Mouse (Mus musculus) hindbrain, embryonic 11.5 days (tissue): ENCODE measurements at regions not wholly inside any gene's neighbourhood (a gene's known extent, or its start where the extent isn't known, plus 50 kb on each side); places are given as distances from the start of the nearest gene placed in this dataset.
"Not testable (repeated sequence)": the region's sequence is repeated elsewhere in the genome, so short reads cannot be mapped to it uniquely, and the experiment has no call there.

ENCODE experiments used
- ATAC-seq: fragments of 200-750 bp; cut with Nextera tagmentation; 2 replicates; pipeline ENCODE4 v1.8.0; 2017; ENCODE audit warnings: mild to moderate bottlenecking, moderate TSS enrichment, moderate library complexity; ENCODE audit not compliant: low FRiP score
- DNase-seq: peaks from one replicate; pipeline ENCODE4 v3.0.0-alpha.2; 2015; ENCODE audit warnings: low spot score
- H3K27ac ChIP-seq: fragments of 300-500 bp; sonication (generic); 2 replicates; pipeline ENCODE4 v1.5.1; 2014; ENCODE audit warnings: mild to moderate bottlenecking, low read depth, low read length
- H3K27me3 ChIP-seq: fragments of 300-500 bp; sonication (generic); 2 replicates; pipeline ENCODE4 v1.6.1; 2014; ENCODE audit warnings: mild to moderate bottlenecking, low read length, moderate library complexity, mixed read lengths; ENCODE audit not compliant: control insufficient read depth, insufficient read depth
- H3K36me3 ChIP-seq: fragments of 300-500 bp; sonication (generic); 2 replicates; pipeline ENCODE4 v1.6.1; 2014; ENCODE audit warnings: mild to moderate bottlenecking, low read length, moderate library complexity, mixed read lengths; ENCODE audit not compliant: control insufficient read depth, insufficient read depth
- H3K4me1 ChIP-seq: fragments of 300-500 bp; sonication (generic); replicated peaks from 2 replicates; pipeline ENCODE4 v1.6.1; 2014; ENCODE audit warnings: low read length, mixed read lengths; ENCODE audit not compliant: control insufficient read depth, insufficient read depth
- H3K4me2 ChIP-seq: fragments of 300-500 bp; sonication (generic); replicated peaks from 2 replicates; pipeline ENCODE4 v1.6.1; 2014; ENCODE audit warnings: mild to moderate bottlenecking, low read depth, low read length
- H3K4me3 ChIP-seq: fragments of 300-500 bp; sonication (generic); 2 replicates; pipeline ENCODE4 v1.5.1; 2014; ENCODE audit warnings: low read depth, low read length
- H3K9ac ChIP-seq: fragments of 300-500 bp; sonication (generic); 2 replicates; pipeline ENCODE4 v1.6.1; 2014; ENCODE audit warnings: low read depth, low read length
- H3K9me3 ChIP-seq: fragments of 300-500 bp; sonication (generic); 2 replicates; pipeline ENCODE4 v1.6.1; 2016; ENCODE audit warnings: low read length; ENCODE audit not compliant: control insufficient read depth
- WGBS: fragments of 180-500 bp; shearing (Covaris S2); extraction: QIAGEN DNeasy Blood & Tissue Kit; methylation state at CpG from one replicate; pipeline ENCODE4 v1.1.7; 2014; 5-methylcytosine and 5-hydroxymethylcytosine counted together

GRCm38 (mm10) chr1:43317076-43317871, 120.5 kb upstream of the Fhl2 start:
- Histone ChIP-seq H3K36me3 (no peaks in the 10 kb centered on the region), H3K27me3 (no peaks in the 10 kb centered on the region), H3K9me3 (no peaks in the 10 kb centered on the region), H3K4me3 (no peak overlapping the region), H3K4me2 (no peak overlapping the region), H3K27ac (no peak overlapping the region), H3K4me1 (no peaks in the 10 kb centered on the region), H3K9ac (no peak overlapping the region)
- DNase-seq (no peak), ATAC-seq (no peak)
- WGBS: 61% methylated on average over 3 of the region's 3 CpGs

DNA sequence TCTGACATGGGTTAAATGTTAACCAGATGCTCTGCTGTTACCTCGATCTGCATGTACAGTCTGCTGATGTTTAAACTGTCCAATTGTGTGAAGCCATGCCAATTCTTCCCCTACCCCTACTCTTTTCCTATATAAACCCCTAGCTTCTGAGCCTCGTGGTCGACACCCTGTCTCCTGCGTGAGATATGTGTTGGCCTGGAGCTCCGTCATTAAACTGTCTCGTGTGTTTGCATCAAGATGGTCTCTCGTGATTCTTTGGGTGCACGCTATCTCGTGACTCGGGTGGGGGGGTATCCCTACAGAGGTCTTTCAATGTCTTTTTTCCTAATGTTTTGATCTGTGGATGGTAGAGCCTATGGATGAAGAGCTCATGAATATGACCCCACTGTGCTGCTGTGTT, 110.9 kb upstream of the Nck2 start:
- not testable (repeated sequence) for H3K27me3 ChIP-seq, H3K9ac ChIP-seq, H3K27ac ChIP-seq, H3K4me2 ChIP-seq, DNase-seq, ATAC-seq, H3K36me3 ChIP-seq, H3K4me3 ChIP-seq, H3K9me3 ChIP-seq, H3K4me1 ChIP-seq
- 90% methylated on average over 10 of the region's 10 CpGs for WGBS

GRCm38 (mm10) chr1:43337168-43337784, 107.1 kb upstream of the Nck2 start:
- H3K9me3 ChIP-seq: peaks cover 3% of the 10 kb centered on the region; the same call in 1 of the 2 replicates
- WGBS: 87% methylated on average over 3 of the region's 3 CpGs
- no peak overlapping the region for H3K4me3 ChIP-seq
- H3K4me2 ChIP-seq: no peak overlapping the region
- H3K27me3 ChIP-seq: no peaks in the 10 kb centered on the region
- H3K27ac ChIP-seq: no peak overlapping the region
- DNase-seq (no peak), ATAC-seq (no peak)
- no peaks in the 10 kb centered on the region for H3K4me1 ChIP-seq
- no peak overlapping the region for H3K9ac ChIP-seq
- no peaks in the 10 kb centered on the region for H3K36me3 ChIP-seq

DNA sequence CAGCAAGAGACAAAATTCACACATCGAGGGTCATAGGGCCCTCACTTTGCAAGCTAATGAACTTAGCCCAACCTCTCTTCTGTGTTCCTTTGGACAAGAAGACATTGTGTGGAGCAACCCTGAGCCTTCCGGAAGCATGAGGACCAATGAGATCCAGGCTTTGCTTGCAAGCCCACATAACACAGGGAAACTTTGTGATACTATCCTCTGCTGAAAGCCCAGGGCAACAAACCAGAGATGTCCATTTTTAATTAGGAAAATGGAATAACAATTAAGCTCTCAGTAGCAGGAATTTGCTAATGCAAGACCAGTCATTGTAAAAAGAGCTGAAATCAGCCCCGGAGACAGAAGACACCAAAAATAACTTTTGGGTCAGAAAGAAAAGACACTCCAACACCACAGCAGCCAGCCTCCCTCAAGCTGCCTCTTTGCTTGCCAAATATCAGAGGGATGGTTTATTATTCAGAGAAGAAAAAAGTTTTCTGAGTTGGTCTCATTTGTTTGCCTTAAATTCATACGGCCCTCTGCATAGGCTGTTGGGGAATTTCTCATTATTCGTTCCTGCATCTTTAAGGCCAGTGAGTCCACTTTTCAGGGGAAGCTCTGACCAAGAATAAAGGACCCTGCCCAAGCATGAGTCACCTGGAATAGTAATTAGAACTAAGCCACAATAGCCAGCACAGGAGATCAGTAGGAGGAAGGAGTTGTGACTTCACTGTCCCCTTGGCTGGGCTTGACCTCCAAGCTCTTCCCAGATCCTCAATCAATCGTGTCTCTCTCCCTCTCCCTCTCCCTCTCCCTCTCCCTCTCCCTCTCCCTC, 106.1 kb upstream of the Nck2 start:
- Histone ChIP-seq H3K4me2 (no peak overlapping the region), H3K9ac (no peak overlapping the region), H3K27ac (no peak overlapping the region), H3K36me3 (no peaks in the 10 kb centered on the region), H3K9me3 (peaks cover 3% of the 10 kb centered on the region; the same call in 1 of the 2 replicates), H3K4me1 (no peaks in the 10 kb centered on the region), H3K27me3 (no peaks in the 10 kb centered on the region), H3K4me3 (no peak overlapping the region)
- ATAC-seq: no peak
- DNase-seq: no peak
- 74% methylated on average over 6 of the region's 6 CpGs for WGBS

- ATAC-seq (no peak), DNase-seq (no peak)
- no peaks in the 10 kb centered on the region for H3K4me1 ChIP-seq
- H3K36me3 ChIP-seq: no peaks in the 10 kb centered on the region
- WGBS: 86% methylated on average over 2 of the region's 2 CpGs
- H3K4me3 ChIP-seq: no peak overlapping the region
- H3K4me2 ChIP-seq: no peak overlapping the region
- H3K9me3 ChIP-seq: no peaks in the 10 kb centered on the region
- no peaks in the 10 kb centered on the region for H3K27me3 ChIP-seq
- H3K27ac ChIP-seq: no peak overlapping the region
- H3K9ac ChIP-seq: no peak overlapping the region
Observed at GRCm38 (mm10) chr1:43342848-43343247, 101.5 kb upstream of the Nck2 start.

DNA sequence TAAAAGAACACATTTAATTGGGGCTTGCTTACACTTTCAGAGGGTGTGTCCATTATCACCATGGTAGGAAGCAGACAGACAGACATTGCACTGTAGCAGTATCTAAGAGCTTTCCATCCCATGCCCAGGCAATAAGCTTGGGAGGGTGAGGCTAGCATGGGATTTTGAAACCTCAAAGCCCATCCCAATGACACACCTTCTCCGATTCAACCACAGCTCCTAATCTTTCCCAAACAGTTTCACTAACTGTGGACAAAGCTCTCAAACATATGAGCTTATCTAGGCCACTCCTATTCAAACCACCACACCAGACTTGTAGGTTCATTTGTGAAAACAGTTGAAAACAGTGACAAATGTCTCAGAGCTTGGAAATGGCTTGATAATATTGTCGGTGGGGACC, 101.0 kb upstream of the Nck2 start:
- WGBS: 90% methylated on average over 2 of the region's 2 CpGs
- H3K27ac ChIP-seq: no peak overlapping the region
- no peaks in the 10 kb centered on the region for H3K9me3 ChIP-seq
- H3K4me2 ChIP-seq: no peak overlapping the region
- ATAC-seq: no peak
- no peaks in the 10 kb centered on the region for H3K27me3 ChIP-seq
- H3K9ac ChIP-seq: no peak overlapping the region
- DNase-seq: no peak
- H3K4me3 ChIP-seq: no peak overlapping the region
- no peaks in the 10 kb centered on the region for H3K4me1 ChIP-seq
- no peaks in the 10 kb centered on the region for H3K36me3 ChIP-seq

DNA sequence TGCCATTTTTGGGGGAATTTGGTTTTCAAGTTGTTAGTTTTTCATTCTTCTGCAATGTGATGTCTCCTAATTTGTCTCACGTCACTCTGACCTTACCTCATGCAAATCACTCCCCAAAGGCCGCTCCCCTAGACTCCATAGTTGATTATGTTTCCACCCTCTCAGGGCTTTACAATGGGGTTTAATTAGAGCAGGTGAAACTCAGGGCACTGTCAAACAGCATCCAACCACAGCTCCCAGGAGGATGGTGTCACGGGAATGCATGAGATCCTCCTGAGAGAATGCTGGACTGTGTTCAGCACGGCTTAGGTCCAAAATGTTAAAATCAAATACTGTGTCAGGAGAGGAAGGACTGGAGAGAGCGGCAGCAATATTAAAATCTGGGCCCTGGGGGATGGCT, 100.4 kb upstream of the Nck2 start:
- Histone ChIP-seq H3K27ac (no peak overlapping the region), H3K4me1 (no peaks in the 10 kb centered on the region), H3K27me3 (no peaks in the 10 kb centered on the region), H3K9me3 (no peaks in the 10 kb centered on the region), H3K36me3 (no peaks in the 10 kb centered on the region), H3K4me2 (no peak overlapping the region), H3K9ac (no peak overlapping the region), H3K4me3 (no peak overlapping the region)
- ATAC-seq (no peak), DNase-seq (no peak)
- WGBS: 73% methylated on average over 5 of the region's 5 CpGs

- no peaks in the 10 kb centered on the region for H3K36me3 ChIP-seq
- ATAC-seq: no peak
- no peak overlapping the region for H3K9ac ChIP-seq
- no peaks in the 10 kb centered on the region for H3K9me3 ChIP-seq
- H3K4me2 ChIP-seq: no peak overlapping the region
- no peak for DNase-seq
- no peak overlapping the region for H3K4me3 ChIP-seq
- WGBS: 86% methylated on average over 4 of the region's 4 CpGs
- H3K4me1 ChIP-seq: 0 out of 2 replicates have a peak, but pooled peaks cover 2% of the 10 kb centered on the region
- no peaks in the 10 kb centered on the region for H3K27me3 ChIP-seq
- no peak overlapping the region for H3K27ac ChIP-seq
Observed at GRCm38 (mm10) chr1:43347152-43347551, 97.2 kb upstream of the Nck2 start.
